Mouse (Mus musculus): ENCODE measurements at regions not wholly inside any gene's neighbourhood (a gene's known extent, or its start where the extent isn't known, plus 50 kb on each side); places are given as distances from the start of the nearest gene placed in this dataset.

DNA sequence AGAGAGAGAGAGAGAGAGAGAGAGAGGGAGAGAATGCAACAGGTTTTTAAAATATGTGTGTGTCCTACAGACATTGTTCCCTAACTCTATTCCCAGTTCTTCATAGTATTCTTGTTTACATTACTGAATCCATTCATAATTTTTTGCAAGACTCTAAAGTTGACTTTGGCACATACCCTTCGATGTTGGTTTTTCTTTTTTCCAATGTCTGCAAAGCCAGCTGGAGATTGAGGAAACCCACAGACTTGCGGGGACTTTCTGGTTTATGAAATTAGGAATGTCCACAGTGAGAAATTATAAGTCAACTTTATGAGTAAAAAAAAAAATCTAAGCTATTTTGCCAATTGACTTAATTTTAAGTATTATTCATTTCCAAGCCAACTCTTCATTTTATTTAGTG, 379.7 kb upstream of the Adamts5 start:
- no peak for TF ChIP-seq CTCF (IDR thresholded peaks at IDR 0.05; ENCODE audit: control insufficient read depth, insufficient read depth, insufficient replicate concordance, low read depth, low read length)
- TF ChIP-seq POLR2A (IDR thresholded peaks at IDR 0.05; ENCODE audit: control insufficient read depth, low read depth, low read length), result no peak
